Mouse (Mus musculus) intestine, embryonic 15.5 days (tissue): ENCODE data around the gene Rab23. TPM values are rescaled to one million over a fixed set of nuclear protein-coding genes. Genes with fewer than 3 reads are reported as not detected.

Source experiments
- ATAC-seq: fragments of 200-750 bp; cut with Nextera tagmentation; 2 replicates; pipeline ENCODE4 v1.8.0; 2017; ENCODE audit warnings: moderate TSS enrichment, moderate library complexity
- H3K27ac ChIP-seq: fragments of 300-500 bp; sonication (generic); 2 replicates; pipeline ENCODE4 v1.5.1; 2015; ENCODE audit warnings: mild to moderate bottlenecking, inconsistent platforms
- H3K27me3 ChIP-seq: fragments of 300-500 bp; sonication (generic); replicated peaks from 2 replicates; pipeline ENCODE4 v1.6.1; 2015; ENCODE audit warnings: inconsistent platforms
- H3K36me3 ChIP-seq: fragments of 300-500 bp; sonication (generic); 2 replicates; pipeline ENCODE4 v1.6.1; 2015; ENCODE audit warnings: inconsistent platforms
- H3K4me1 ChIP-seq: fragments of 300-500 bp; sonication (generic); replicated peaks from 2 replicates; pipeline ENCODE4 v1.6.1; 2015; ENCODE audit warnings: inconsistent platforms
- H3K4me2 ChIP-seq: fragments of 300-500 bp; sonication (generic); replicated peaks from 2 replicates; pipeline ENCODE4 v1.6.1; 2015; ENCODE audit warnings: mild to moderate bottlenecking, inconsistent platforms
- H3K4me3 ChIP-seq: fragments of 300-500 bp; sonication (generic); replicated peaks from 2 replicates; pipeline ENCODE4 v1.5.1; 2015; ENCODE audit warnings: inconsistent platforms
- H3K9ac ChIP-seq: fragments of 300-500 bp; sonication (generic); 2 replicates; pipeline ENCODE4 v1.6.1; 2015; ENCODE audit warnings: inconsistent platforms
- H3K9me3 ChIP-seq: fragments of 300-500 bp; sonication (generic); 2 replicates; pipeline ENCODE4 v1.6.1; 2016; ENCODE audit warnings: inconsistent platforms
- WGBS: fragments of 180-500 bp; shearing (Covaris S2); methylation state at CpG from one replicate; pipeline ENCODE4 v1.1.7; 2015; 5-methylcytosine and 5-hydroxymethylcytosine counted together
- polyA plus RNA-seq: library from polyadenylated mRNA; unstranded; fragments of >200 nt; fragmentation: Nextera tagmentation; extraction: Ambion mirVana; gene quantifications from 2 replicates; pipeline ENCODE4 v1.2.1, GENCODE M21; 2015

Rab23 gene
- polyA plus RNA-seq, 1 experiment from 2014 or later, result 18.1 TPM

- Histone ChIP-seq H3K27ac (no peak overlapping the region), H3K4me1 (no peaks in the 10 kb centered on the region), H3K4me2 (no peak overlapping the region), H3K4me3 (no peak overlapping the region), H3K9me3 (no peaks in the 10 kb centered on the region), H3K27me3 (no peaks in the 10 kb centered on the region), H3K9ac (no peak overlapping the region), H3K36me3 (peaks cover 7% of the 10 kb centered on the region; the same call in 1 of the 2 replicates)
- 87% methylated on average over 14 of the region's 14 CpGs for WGBS
- ATAC-seq, result no peak
Measured at GRCm38 (mm10) chr1:33776175-33776611, 56.5 kb downstream of the Rab23 start.

- Histone ChIP-seq H3K9me3 (no peaks in the 10 kb centered on the region), H3K27me3 (no peaks in the 10 kb centered on the region), H3K9ac (no peak overlapping the region), H3K27ac (no peak overlapping the region), H3K4me1 (no peaks in the 10 kb centered on the region), H3K4me2 (no peak overlapping the region), H3K4me3 (no peak overlapping the region), H3K36me3 (no peaks in the 10 kb centered on the region)
- no peak for ATAC-seq
- WGBS, result 93% methylated on average over 5 of the region's 5 CpGs
Measured at GRCm38 (mm10) chr1:33784561-33784960, 64.9 kb downstream of the Rab23 start.

GRCm38 (mm10) chr1:33788072-33788471 is 68.4 kb downstream of the Rab23 start:
- Histone ChIP-seq H3K4me1 (no peaks in the 10 kb centered on the region), H3K9ac (no peak overlapping the region), H3K27ac (no peak overlapping the region), H3K27me3 (no peaks in the 10 kb centered on the region), H3K4me3 (no peak overlapping the region), H3K9me3 (no peaks in the 10 kb centered on the region), H3K4me2 (no peak overlapping the region), H3K36me3 (no peaks in the 10 kb centered on the region)
- 70% methylated on average over 5 of the region's 5 CpGs for WGBS
- ATAC-seq, result no peak

DNA sequence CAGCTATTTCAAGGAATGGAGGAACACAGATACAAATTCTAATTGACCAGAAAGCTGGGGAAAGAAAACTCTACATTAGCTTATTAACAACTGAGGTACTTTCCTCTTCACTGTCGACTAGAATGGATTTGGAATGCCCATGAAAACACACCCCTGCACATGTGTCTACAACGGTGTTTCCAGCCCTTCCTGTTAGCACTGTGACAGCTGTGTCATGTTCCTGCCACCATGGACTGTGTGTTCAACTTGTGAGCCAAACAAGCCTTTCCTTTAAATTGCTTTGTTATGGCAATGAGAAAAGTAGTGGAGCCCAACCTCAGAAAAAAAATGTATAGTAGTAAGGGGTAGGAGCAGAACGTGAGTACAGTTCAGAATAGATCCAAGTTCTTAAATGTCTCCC is 68.8 kb downstream of the Rab23 start:
- no peak overlapping the region for H3K4me2 ChIP-seq
- no peak overlapping the region for H3K27ac ChIP-seq
- WGBS, result 48% methylated on average over 3 of the region's 3 CpGs
- no peak for ATAC-seq
- no peak overlapping the region for H3K4me3 ChIP-seq
- no peaks in the 10 kb centered on the region for H3K27me3 ChIP-seq
- H3K9ac ChIP-seq, result no peak overlapping the region
- H3K4me1 ChIP-seq, result 0 out of 2 replicates have a peak, but pooled peaks cover 2% of the 10 kb centered on the region
- H3K36me3 ChIP-seq, result no peaks in the 10 kb centered on the region
- no peaks in the 10 kb centered on the region for H3K9me3 ChIP-seq

Other genes starting within 250 kb of the Rab23 start
- gene Prim2, start 50.1 kb upstream of the Rab23 start, polyA plus RNA-seq, result 29.7 and 30.8 TPM in 2 replicates
- 55.8 and 56.3 TPM in 2 replicates for gene Bag2, start 37.9 kb downstream of the Rab23 start, polyA plus RNA-seq
- 17.6 and 18.2 TPM in 2 replicates for gene Zfp451, start 94.7 kb downstream of the Rab23 start, polyA plus RNA-seq
- 0.88 and 1.3 TPM in 2 replicates for gene Bend6, start 187.9 kb downstream of the Rab23 start, polyA plus RNA-seq
- gene Dst, start 188.3 kb downstream of the Rab23 start, polyA plus RNA-seq, result 19.2 and 20.1 TPM in 2 replicates